Mouse (Mus musculus): ENCODE data around the gene Fam43a.

The Fam43a gene

GRCm38 (mm10) chr16:30595835-30596557 lies 3.5 kb upstream of the Fam43a start:
- no peak for DNase-seq (ENCODE audit: low spot score in 2 of 2)

GRCm38 (mm10) chr16:30596959-30597681 lies 2.4 kb upstream of the Fam43a start:
- DNase-seq (ENCODE audit: low spot score in 2 of 2), result peak; percentile 77 to 87

GRCm38 (mm10) chr16:30600431-30601045 lies 1.0 kb downstream of the Fam43a start:
- peak in 1 of 2 experiments; percentile 56 for DNase-seq (ENCODE audit: low spot score in 2 of 2)

- peak; percentile 47 to 74 for DNase-seq (ENCODE audit: low spot score in 2 of 2)
These were observed 1.7 kb downstream of the Fam43a start for GRCm38 (mm10) chr16:30601046-30601832.

GRCm38 (mm10) chr16:30601946-30602345 lies 2.4 kb downstream of the Fam43a start:
- peak in 1 of 2 experiments; percentile 38 for DNase-seq (ENCODE audit: low spot score in 2 of 2)

GRCm38 (mm10) chr16:30602684-30603530 lies 3.4 kb downstream of the Fam43a start:
- no peak for DNase-seq (ENCODE audit: low spot score in 2 of 2)

GRCm38 (mm10) chr16:30603531-30603842 lies 4.0 kb downstream of the Fam43a start:
- peak in 1 of 2 experiments; percentile 34 for DNase-seq (ENCODE audit: low spot score in 2 of 2)

- no peak for DNase-seq (ENCODE audit: low spot score in 2 of 2)
These were observed 4.7 kb downstream of the Fam43a start for GRCm38 (mm10) chr16:30604061-30604806.

- no peak for DNase-seq (ENCODE audit: low spot score in 2 of 2)
These were observed 5.2 kb downstream of the Fam43a start for GRCm38 (mm10) chr16:30604807-30605137.

- no peak for DNase-seq (ENCODE audit: low spot score in 2 of 2)
These were observed 6.0 kb downstream of the Fam43a start for GRCm38 (mm10) chr16:30605528-30605927.

GRCm38 (mm10) chr16:30607868-30608267 lies 8.3 kb downstream of the Fam43a start:
- peak in 1 of 2 experiments; percentile 48 for DNase-seq (ENCODE audit: low spot score in 2 of 2)

- DNase-seq (ENCODE audit: low spot score in 2 of 2), result no peak
These were observed 11.8 kb downstream of the Fam43a start for GRCm38 (mm10) chr16:30611331-30611730.

- no peak for DNase-seq (ENCODE audit: low spot score in 2 of 2)
These were observed 13.6 kb downstream of the Fam43a start for GRCm38 (mm10) chr16:30613122-30613521.

GRCm38 (mm10) chr16:30614122-30614521 lies 14.6 kb downstream of the Fam43a start:
- no peak for DNase-seq (ENCODE audit: low spot score in 2 of 2)

- DNase-seq (ENCODE audit: low spot score in 2 of 2), result no peak
These were observed 15.3 kb downstream of the Fam43a start for GRCm38 (mm10) chr16:30614705-30615317.

- no peak for DNase-seq (ENCODE audit: low spot score in 2 of 2)
These were observed 16.8 kb downstream of the Fam43a start for GRCm38 (mm10) chr16:30616281-30616680.

- no peak for DNase-seq (ENCODE audit: low spot score in 2 of 2)
These were observed 24.1 kb downstream of the Fam43a start for GRCm38 (mm10) chr16:30623645-30624044.

GRCm38 (mm10) chr16:30624640-30625039 lies 25.1 kb downstream of the Fam43a start:
- no peak for DNase-seq (ENCODE audit: low spot score in 2 of 2)

GRCm38 (mm10) chr16:30627586-30628337 lies 28.2 kb downstream of the Fam43a start:
- no peak for DNase-seq (ENCODE audit: low spot score in 2 of 2)

Data from spleen, postnatal 10 days (tissue).